Comparison of ENCODE assay signal across 21 mouse cellular contexts in the genomic region with DNA sequence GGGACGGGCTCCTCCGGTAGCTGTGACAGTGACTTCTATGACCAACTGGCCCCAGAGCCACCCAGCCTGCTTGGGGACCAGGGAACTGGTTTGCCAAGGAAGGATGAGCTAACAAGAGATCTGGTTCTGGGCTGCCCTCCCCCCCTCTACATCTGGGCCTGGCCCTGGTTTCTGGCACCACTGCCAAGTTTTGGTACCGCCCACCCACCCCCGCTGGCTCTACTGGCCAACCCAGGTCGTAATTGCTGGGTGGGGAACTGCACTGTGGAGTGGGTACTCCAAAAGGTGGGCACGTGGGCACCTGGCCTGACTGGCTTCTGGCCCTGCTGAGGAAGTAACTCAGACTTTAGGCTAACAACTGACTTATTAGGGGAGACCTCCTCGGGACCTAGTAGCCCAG. TPM values are rescaled to one million over a fixed set of nuclear protein-coding genes. Genes with fewer than 3 reads are reported as not detected.
DNase-seq lines count a peak whose midpoint lies in the region; ATAC-seq and TF ChIP-seq lines count a peak whose summit lies in the region.
"Had no signal": no experiment of that assay in that cellular context is flagged by ENCODE, and none has a peak within 500 bp of the region (broad histone marks: within the 10 kb centered on the region; RNA-seq: fewer than 3 reads in every experiment).

No protein-coding gene starts in this region.

- peaks cover 20% of the 10 kb centered on the region for H3K36me3 ChIP-seq in heart, embryonic 12.5 days
- peaks cover 65% of the 10 kb centered on the region for H3K36me3 ChIP-seq in E14TG2a.4 (ENCODE audit: insufficient read depth, low read length)
- no peaks in the 10 kb centered on the region for H3K36me3 ChIP-seq in midbrain, embryonic 14.5 days (ENCODE audit: control insufficient read depth, insufficient read depth, low read length)
- H3K36me3 ChIP-seq: forebrain, embryonic 15.5 days had no signal

- TF ChIP-seq CTCF in E14TG2a.4 (conservative IDR thresholded peaks at IDR 0.05; ENCODE audit: low read length), result no peak

- H3K4me1 ChIP-seq in heart, embryonic 12.5 days (replicated peaks), result peaks cover 20% of the 10 kb centered on the region
- peaks cover 92% of the 10 kb centered on the region for H3K4me1 ChIP-seq in E14TG2a.4 (replicated peaks; ENCODE audit: low read depth, low read length)
- peaks cover 5% of the 10 kb centered on the region; the same call in 1 of the 2 replicates for H3K4me1 ChIP-seq in midbrain, embryonic 14.5 days (ENCODE audit: control insufficient read depth, insufficient read depth, low read length)

- peak; percentile 19 for DNase-seq in heart, postnatal 4 days
- peak; percentile 32 for DNase-seq in NIH3T3 (ENCODE audit: low read depth)
- DNase-seq in lung, postnatal 10 days, result peak; percentile 71
- DNase-seq in midbrain, embryonic 14.5 days, result no peak
- DNase-seq in frontal cortex, postnatal 10 days (ENCODE audit: low spot score in 2 of 2), result no peak
- DNase-seq: adrenal gland, postnatal 36 days; gastrocnemius, postnatal 36 days; heart, postnatal 14 days; right cerebral cortex, postnatal 4 days; thymus, postnatal 14 days had no signal

- no peak overlapping the region for H3K9ac ChIP-seq in heart, embryonic 12.5 days
- no peak overlapping the region for H3K9ac ChIP-seq in midbrain, embryonic 14.5 days (replicated peaks; ENCODE audit: low read length)
- H3K9ac ChIP-seq: embryonic facial prominence, embryonic 13.5 days; forebrain, embryonic 15.5 days; hindbrain, embryonic 15.5 days; liver, embryonic 12.5 days; lung, embryonic 15.5 days had no signal

- no peaks in the 10 kb centered on the region for H3K9me3 ChIP-seq in heart, embryonic 12.5 days (replicated peaks)
- no peaks in the 10 kb centered on the region for H3K9me3 ChIP-seq in E14TG2a.4 (ENCODE audit: low read length)
- no peaks in the 10 kb centered on the region for H3K9me3 ChIP-seq in midbrain, embryonic 14.5 days (ENCODE audit: control insufficient read depth, low read length)
- H3K9me3 ChIP-seq: embryonic facial prominence, embryonic 13.5 days; forebrain, embryonic 15.5 days; hindbrain, embryonic 15.5 days; liver, embryonic 12.5 days; lung, embryonic 15.5 days had no signal

- peaks cover 16% of the 10 kb centered on the region; the same call in 1 of the 2 replicates for H3K27me3 ChIP-seq in heart, embryonic 12.5 days (replicated peaks)
- H3K27me3 ChIP-seq in E14TG2a.4 (ENCODE audit: insufficient read depth, low read length), result no peaks in the 10 kb centered on the region
- peaks cover 3% of the 10 kb centered on the region; the same call in 1 of the 2 replicates for H3K27me3 ChIP-seq in midbrain, embryonic 14.5 days (ENCODE audit: control insufficient read depth, insufficient read depth, low read length)
- H3K27me3 ChIP-seq: embryonic facial prominence, embryonic 13.5 days; forebrain, embryonic 15.5 days; hindbrain, embryonic 15.5 days; lung, embryonic 15.5 days had no signal

- H3K4me2 ChIP-seq in heart, embryonic 12.5 days, result no peak overlapping the region
- H3K4me2 ChIP-seq in midbrain, embryonic 14.5 days (ENCODE audit: low read length), result no peak overlapping the region
- H3K4me2 ChIP-seq: embryonic facial prominence, embryonic 13.5 days; forebrain, embryonic 15.5 days; hindbrain, embryonic 15.5 days; liver, embryonic 12.5 days; lung, embryonic 15.5 days had no signal

- H3K27ac ChIP-seq in heart, embryonic 12.5 days (ENCODE audit: poor library complexity, severe bottlenecking), result no peak overlapping the region
- no peak overlapping the region for H3K27ac ChIP-seq in midbrain, embryonic 14.5 days (replicated peaks; ENCODE audit: low read depth, low read length)
- H3K27ac ChIP-seq: embryonic facial prominence, embryonic 13.5 days; forebrain, embryonic 15.5 days; hindbrain, embryonic 15.5 days; kidney, postnatal 0 days; layer of hippocampus, adult 2 months; liver, embryonic 12.5 days; lung, embryonic 15.5 days had no signal

- 75% methylated on average over 7 of the region's 7 CpGs for WGBS in heart, embryonic 12.5 days
- WGBS in midbrain, embryonic 14.5 days, result 87% methylated on average over 7 of the region's 7 CpGs

- H3K4me3 ChIP-seq in heart, embryonic 12.5 days, result no peak overlapping the region
- peak overlapping the region; percentile 1 for H3K4me3 ChIP-seq in E14TG2a.4 (replicated peaks; ENCODE audit: low read length)
- H3K4me3 ChIP-seq in midbrain, embryonic 14.5 days (replicated peaks; ENCODE audit: low read depth, low read length), result no peak overlapping the region
- H3K4me3 ChIP-seq: embryonic facial prominence, embryonic 13.5 days; forebrain, embryonic 15.5 days; hindbrain, embryonic 15.5 days; layer of hippocampus, adult 2 months; liver, embryonic 12.5 days; lung, embryonic 15.5 days had no signal

- no peak for ATAC-seq in heart, embryonic 12.5 days (ENCODE audit: insufficient number of reproducible peaks, low FRiP score)
- no peak for ATAC-seq in midbrain, embryonic 14.5 days (ENCODE audit: low FRiP score, low TSS enrichment)
- ATAC-seq: activated CD4-positive, CD25-positive, alpha-beta regulatory T cell, adult 4 months; forebrain, embryonic 15.5 days; intestine, postnatal 0 days; liver, embryonic 12.5 days had no signal

RNA-seq across cellular contexts. Expression of a gene that starts 5.1 kb away (rescaled TPM):
- total RNA-seq in heart, postnatal 4 days (2021), result 10 to 100 TPM; 24.3 to 27.4 TPM
- polyA plus RNA-seq in heart, embryonic 12.5 days (2016; fragmentation: Nextera tagmentation; extraction: Ambion mirVana), result 27.9 and 28.5 TPM in 2 replicates
- polyA plus RNA-seq in midbrain, embryonic 14.5 days (2014; fragmentation: Nextera tagmentation; extraction: Ambion mirVana), result 79.2 and 87.7 TPM in 2 replicates

RNA-seq across cellular contexts. Expression of a gene that starts 9.9 kb away (rescaled TPM):
- total RNA-seq in heart, postnatal 4 days (2021), result 10 to 100 TPM; 41.3 to 44.4 TPM
- polyA plus RNA-seq in heart, embryonic 12.5 days (2016; fragmentation: Nextera tagmentation; extraction: Ambion mirVana), result 7.8 and 8.4 TPM in 2 replicates
- polyA plus RNA-seq in midbrain, embryonic 14.5 days (2014; fragmentation: Nextera tagmentation; extraction: Ambion mirVana), result 11.6 and 15.2 TPM in 2 replicates

RNA-seq across cellular contexts. Expression of a gene that starts 10.0 kb away (rescaled TPM):
- total RNA-seq in heart, postnatal 4 days (2021), result 1 to 10 TPM; 1.3 to 2.0 TPM
- 0.77 and 1.0 TPM in 2 replicates for polyA plus RNA-seq in heart, embryonic 12.5 days (2016; fragmentation: Nextera tagmentation; extraction: Ambion mirVana)
- 0.85 and 1.00 TPM in 2 replicates for polyA plus RNA-seq in midbrain, embryonic 14.5 days (2014; fragmentation: Nextera tagmentation; extraction: Ambion mirVana)

RNA-seq across cellular contexts. Expression of a gene that starts 21.2 kb away (rescaled TPM):
- total RNA-seq in heart, postnatal 4 days (2021), result 10 to 100 TPM; 41.4 to 42.4 TPM
- polyA plus RNA-seq in heart, embryonic 12.5 days (2016; fragmentation: Nextera tagmentation; extraction: Ambion mirVana), result 89.6 and 91.9 TPM in 2 replicates
- polyA plus RNA-seq in midbrain, embryonic 14.5 days (2014; fragmentation: Nextera tagmentation; extraction: Ambion mirVana), result 107 and 115 TPM in 2 replicates

RNA-seq across cellular contexts. Expression of a gene that starts 34.1 kb away (rescaled TPM):
- 100 to 1,000 TPM; 366 to 372 TPM for total RNA-seq in heart, postnatal 4 days (2021)
- polyA plus RNA-seq in heart, embryonic 12.5 days (2016; fragmentation: Nextera tagmentation; extraction: Ambion mirVana), result 428 and 457 TPM in 2 replicates
- polyA plus RNA-seq in midbrain, embryonic 14.5 days (2014; fragmentation: Nextera tagmentation; extraction: Ambion mirVana), result 489 and 530 TPM in 2 replicates

Comparison
In these comparisons a context has a peak if more than half of its experiments do, and no peak if none do; other contexts are left out.
1. DNase-seq: peak in heart, postnatal 4 days (single experiment), NIH3T3 (single experiment) and lung, postnatal 10 days (single experiment); none in midbrain, embryonic 14.5 days (single experiment) and frontal cortex, postnatal 10 days (0 of 2).